ENCODE assay signal across 25 mouse cellular contexts in the genomic region with DNA sequence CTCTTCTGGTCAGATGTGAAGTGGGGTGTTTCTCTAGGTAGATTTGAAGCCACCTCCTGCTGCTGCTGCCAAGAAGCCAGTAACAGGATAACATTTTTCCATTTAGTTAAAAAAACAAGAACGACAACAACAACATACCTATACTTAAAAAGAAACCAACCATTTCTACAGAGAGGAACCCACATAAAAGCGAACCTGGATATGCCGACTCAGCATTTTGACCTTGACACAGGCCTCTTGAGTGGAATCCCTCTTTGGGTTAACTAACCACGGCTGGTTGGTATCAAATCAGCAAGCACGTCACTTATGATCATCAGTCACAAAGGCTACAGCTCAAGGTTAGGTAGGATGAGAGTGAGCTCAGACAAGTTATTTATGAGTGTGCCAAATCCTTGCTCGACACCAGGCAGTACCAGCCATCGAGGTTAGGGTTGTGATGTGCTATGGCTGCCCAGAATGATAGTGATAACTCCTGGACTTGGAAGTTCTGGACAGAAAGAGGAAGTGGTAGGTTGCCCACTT.
A peak's percentile ranks its signal among the peaks of the same experiment; 100 is the strongest.
DNase-seq lines count a peak whose midpoint lies in the region; ATAC-seq and TF ChIP-seq lines count a peak whose summit lies in the region.
"Had no signal": no experiment of that assay in that cellular context is flagged by ENCODE, and none has a peak within 500 bp of the region (broad histone marks: within the 10 kb centered on the region; RNA-seq: fewer than 3 reads in every experiment).

No protein-coding gene starts in this region.

- H3K9ac ChIP-seq in CH12.LX (ENCODE audit: insufficient read depth, low read depth) (no peak overlapping the region), MEL (ENCODE audit: control insufficient read depth, low read depth, low read length, poor library complexity, severe bottlenecking) (no peak overlapping the region)
- no peak overlapping the region for H3K9ac ChIP-seq in intestine, embryonic 15.5 days
- H3K9ac ChIP-seq: forebrain, postnatal 0 days; heart, embryonic 13.5 days; hindbrain, embryonic 15.5 days had no signal

- H3K27me3 ChIP-seq in CH12.LX (replicated peaks) (peaks cover 5% of the 10 kb centered on the region), MEL (ENCODE audit: control insufficient read depth in 1 of 2, insufficient read depth in 2 of 2, low read length in 2 of 2) (no peaks in the 10 kb centered on the region)
- H3K27me3 ChIP-seq in intestine, embryonic 15.5 days (replicated peaks) = no peaks in the 10 kb centered on the region
- H3K27me3 ChIP-seq: heart, embryonic 13.5 days; hindbrain, embryonic 15.5 days had no signal

- H3K27ac ChIP-seq in CH12.LX (ENCODE audit: insufficient read depth, low read depth) (no peak overlapping the region), MEL (ENCODE audit: control insufficient read depth, low read depth, low read length) (no peak overlapping the region)
- no peak overlapping the region for H3K27ac ChIP-seq in intestine, embryonic 15.5 days
- H3K27ac ChIP-seq: forebrain, embryonic 10.5 days; heart, adult 2 months; heart, embryonic 10.5 days; heart, embryonic 13.5 days; hindbrain, embryonic 15.5 days had no signal

- WGBS in intestine, embryonic 15.5 days = 79% methylated on average over 7 of the region's 7 CpGs

- no peak overlapping the region for H3K4me2 ChIP-seq in CH12.LX (ENCODE audit: insufficient read depth, low read depth, poor library complexity, severe bottlenecking)
- no peak overlapping the region for H3K4me2 ChIP-seq in intestine, embryonic 15.5 days (replicated peaks)
- H3K4me2 ChIP-seq: heart, embryonic 13.5 days; hindbrain, embryonic 15.5 days had no signal

- TF ChIP-seq CTCF in CH12.LX (conservative IDR thresholded peaks at IDR 0.05 in 1 of 2, IDR thresholded peaks at IDR 0.05 in 1 of 2; ENCODE audit: low read depth in 2 of 2, low read length in 2 of 2) = no peak
- TF ChIP-seq CTCF in MEL (IDR thresholded peaks at IDR 0.05 in 2 of 3, conservative IDR thresholded peaks at IDR 0.05 in 1 of 3; ENCODE audit: control insufficient read depth in 1 of 3, insufficient read depth in 1 of 3, low read depth in 2 of 3, low read length in 3 of 3, poor library complexity in 1 of 3, severe bottlenecking in 1 of 3) = no peak

- peak; percentile 54 for DNase-seq in adrenal gland, adult 2 months
- no peak for DNase-seq in adrenal gland, postnatal 25 days
- no peak for DNase-seq in CH12.LX (ENCODE audit: extremely low read depth)
- DNase-seq in MEL (ENCODE audit: low read depth, low spot score) = no peak
- DNase-seq in adrenal gland, postnatal 14 days = peak; percentile 39
- no peak for DNase-seq in lung, postnatal 10 days
- DNase-seq: B cell, adult 2 months; cerebellum, adult 11-12 months; cerebellum, adult 8-10 months; cerebellum, postnatal 10 days; cerebellum, postnatal 36 days; forebrain, postnatal 0 days; gastrocnemius, postnatal 25 days; heart, adult 2 months; heart, postnatal 14 days; heart, postnatal 4 days; kidney, adult 11 months; kidney, adult 8-10 months had no signal

- dilution Hi-C loops in CH12.LX (cut with MboI; ENCODE audit: extremely low pct_ligation_motif_present, extremely low pct_unique_long_range_greater_than_20kb, low sequenced_read_pairs) = no loop called here

- no peaks in the 10 kb centered on the region for H3K4me1 ChIP-seq in CH12.LX (ENCODE audit: control insufficient read depth in 1 of 2, insufficient read depth in 2 of 2)
- no peaks in the 10 kb centered on the region for H3K4me1 ChIP-seq in MEL (ENCODE audit: control insufficient read depth in 1 of 2, insufficient read depth in 2 of 2, low read length in 2 of 2)
- peaks cover 15% of the 10 kb centered on the region for H3K4me1 ChIP-seq in intestine, embryonic 15.5 days (replicated peaks)

- in situ Hi-C loops in CH12.LX (cut with MboI; ENCODE audit: low pct_ligation_motif_present, low pct_unique_long_range_greater_than_20kb, low sequenced_read_pairs) = no loop called here

- no peak overlapping the region for H3K4me3 ChIP-seq in CH12.LX (replicated peaks in 1 of 3; ENCODE audit: low read depth in 2 of 3, low read length in 2 of 3, poor library complexity in 1 of 3)
- no peak overlapping the region for H3K4me3 ChIP-seq in MEL (ENCODE audit: control insufficient read depth in 1 of 2, insufficient read depth in 1 of 2, low read depth in 2 of 2, low read length in 2 of 2)
- H3K4me3 ChIP-seq in intestine, embryonic 15.5 days (replicated peaks) = no peak overlapping the region
- H3K4me3 ChIP-seq: forebrain, embryonic 10.5 days; heart, adult 2 months; heart, embryonic 10.5 days; heart, embryonic 13.5 days; hindbrain, embryonic 15.5 days had no signal

- H3K9me3 ChIP-seq in CH12.LX (replicated peaks; ENCODE audit: low read length) (no peaks in the 10 kb centered on the region), MEL (replicated peaks; ENCODE audit: insufficient read depth, low read length) (no peaks in the 10 kb centered on the region)
- H3K9me3 ChIP-seq in intestine, embryonic 15.5 days = no peaks in the 10 kb centered on the region
- H3K9me3 ChIP-seq: forebrain, embryonic 10.5 days; heart, embryonic 10.5 days; heart, embryonic 13.5 days; hindbrain, embryonic 15.5 days had no signal

- no peak for TF ChIP-seq POLR2A in CH12.LX (IDR thresholded peaks at IDR 0.05; ENCODE audit: low read depth, low read length)
- no peak for TF ChIP-seq POLR2A in MEL (IDR thresholded peaks at IDR 0.05; ENCODE audit: control insufficient read depth in 1 of 2, insufficient read depth in 1 of 2, low read depth in 1 of 2, low read length in 2 of 2, poor library complexity in 1 of 2)

- TF ChIP-seq EP300 in CH12.LX (IDR thresholded peaks at IDR 0.05; ENCODE audit: low read length) (no peak), MEL (IDR thresholded peaks at IDR 0.05; ENCODE audit: low read depth in 1 of 2, low read length in 2 of 2) (no peak)

- H3K79me2 ChIP-seq in CH12.LX (replicated peaks; ENCODE audit: control insufficient read depth, extremely low read depth, insufficient read depth, poor library complexity, severe bottlenecking) (no peaks in the 10 kb centered on the region), MEL (ENCODE audit: control insufficient read depth, insufficient read depth, low read length, poor library complexity) (no peaks in the 10 kb centered on the region)

- no peak for ATAC-seq in intestine, embryonic 15.5 days
- ATAC-seq: forebrain, embryonic 14.5 days; forebrain, postnatal 0 days; Patski had no signal

- H3K36me3 ChIP-seq in CH12.LX (replicated peaks in 1 of 2; ENCODE audit: control insufficient read depth in 1 of 2, insufficient read depth in 1 of 2, low read length in 1 of 2) = no peaks in the 10 kb centered on the region
- H3K36me3 ChIP-seq in MEL (ENCODE audit: control insufficient read depth in 1 of 2, insufficient read depth in 2 of 2, low read length in 2 of 2) = no peaks in the 10 kb centered on the region
- H3K36me3 ChIP-seq in intestine, embryonic 15.5 days = no peaks in the 10 kb centered on the region
- H3K36me3 ChIP-seq: forebrain, embryonic 10.5 days; heart, embryonic 10.5 days; heart, embryonic 13.5 days; hindbrain, embryonic 15.5 days had no signal

- TF ChIP-seq RAD21 in CH12.LX (IDR thresholded peaks at IDR 0.05; ENCODE audit: low read depth, low read length) (no peak), MEL (IDR thresholded peaks at IDR 0.05; ENCODE audit: low read depth, low read length) (no peak)

TF ChIP-seq in CH12.LX, 34 proteins besides CTCF, POLR2A, EP300 and RAD21:
- peak; percentile 97 for TF ChIP-seq MAFK (IDR thresholded peaks at IDR 0.05; ENCODE audit: insufficient replicate concordance, low read length)
- TF ChIP-seq MAX (IDR thresholded peaks at IDR 0.05; ENCODE audit: low read length) = no peak

TF ChIP-seq in MEL, 35 proteins besides CTCF, POLR2A, EP300 and RAD21:
- TF ChIP-seq MAFK (IDR thresholded peaks at IDR 0.05; ENCODE audit: borderline replicate concordance, low read depth, low read length) (peak; percentile 87), NELFE (IDR thresholded peaks at IDR 0.05; ENCODE audit: low read depth, low read length) (no peak)

Comparison
In these comparisons a context has a peak if more than half of its experiments do, and no peak if none do; other contexts are left out.
1. DNase-seq: peak in adrenal gland, adult 2 months (single experiment) and adrenal gland, postnatal 14 days (single experiment); none in adrenal gland, postnatal 25 days (single experiment), CH12.LX (single experiment), MEL (single experiment) and lung, postnatal 10 days (single experiment).